Mouse (Mus musculus): ENCODE measurements around the gene Fbxl18. TPM values are rescaled to one million over a fixed set of nuclear protein-coding genes. Genes with fewer than 3 reads are reported as not detected.
A peak's percentile ranks its signal among the peaks of the same experiment; 100 is the strongest.

The Fbxl18 gene
- polyA plus RNA-seq, 1 experiment from 2014 or later: 5.8 TPM

DNA sequence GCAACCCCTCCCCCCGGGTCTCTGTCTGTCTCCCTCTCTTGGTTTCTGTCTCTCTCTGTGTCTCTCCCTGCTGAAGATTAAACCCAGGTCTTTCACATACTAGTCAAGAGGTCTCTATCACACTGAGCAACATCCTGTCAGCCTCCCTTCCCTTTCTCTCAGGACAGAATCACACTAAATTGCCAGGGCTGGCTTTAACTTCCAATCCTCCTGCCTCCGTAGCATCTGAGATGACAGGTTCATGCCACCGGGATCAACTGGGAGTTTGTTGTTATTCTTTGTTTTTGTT, 31.7 kb upstream of the Fbxl18 start:
- H3K9ac ChIP-seq: peak overlapping the region; percentile 49; the same call in 1 of the 2 replicates
- H3K27ac ChIP-seq: peak overlapping the region; percentile 85
- no peaks in the 10 kb centered on the region for H3K27me3 ChIP-seq (replicated peaks)
- H3K9me3 ChIP-seq (replicated peaks): no peaks in the 10 kb centered on the region
- 42% methylated on average over 3 of the region's 3 CpGs for WGBS (ENCODE audit: insufficient replicate concordance)
- ATAC-seq: no peak
- no peaks in the 10 kb centered on the region for H3K36me3 ChIP-seq
- H3K4me3 ChIP-seq: no peak overlapping the region
- H3K4me1 ChIP-seq: peaks cover 94% of the 10 kb centered on the region
- peak overlapping the region; percentile 37 for H3K4me2 ChIP-seq

GRCm38 (mm10) chr5:142926204-142926939, 31.2 kb upstream of the Fbxl18 start:
- H3K4me1 ChIP-seq: peaks cover 94% of the 10 kb centered on the region
- H3K27me3 ChIP-seq (replicated peaks): no peaks in the 10 kb centered on the region
- peak; percentile 65 for ATAC-seq
- peak overlapping the region; percentile 85 for H3K27ac ChIP-seq
- H3K36me3 ChIP-seq: no peaks in the 10 kb centered on the region
- no peak overlapping the region; the same call in 1 of the 2 replicates for H3K4me3 ChIP-seq
- WGBS (ENCODE audit: insufficient replicate concordance): 14% methylated on average over 13 of the region's 13 CpGs
- peak overlapping the region; percentile 49 for H3K9ac ChIP-seq
- H3K4me2 ChIP-seq: peak overlapping the region; percentile 37
- no peaks in the 10 kb centered on the region for H3K9me3 ChIP-seq (replicated peaks)

- WGBS (ENCODE audit: insufficient replicate concordance): 59% methylated on average over 12 of the region's 12 CpGs
- peak overlapping the region; percentile 43; the same call in 1 of the 2 replicates for H3K9ac ChIP-seq
- H3K27ac ChIP-seq: peak overlapping the region; percentile 85
- no peak overlapping the region for H3K4me2 ChIP-seq
- peaks cover 96% of the 10 kb centered on the region for H3K4me1 ChIP-seq
- no peak overlapping the region for H3K4me3 ChIP-seq
- H3K27me3 ChIP-seq (replicated peaks): no peaks in the 10 kb centered on the region
- no peaks in the 10 kb centered on the region for H3K9me3 ChIP-seq (replicated peaks)
- no peak for ATAC-seq
- H3K36me3 ChIP-seq: no peaks in the 10 kb centered on the region
These were observed 29.2 kb upstream of the Fbxl18 start for GRCm38 (mm10) chr5:142924336-142924959.

- Histone ChIP-seq H3K27ac (no peak overlapping the region), H3K4me2 (no peak overlapping the region), H3K4me1 (peaks cover 96% of the 10 kb centered on the region), H3K9me3 (replicated peaks) (no peaks in the 10 kb centered on the region), H3K9ac (no peak overlapping the region), H3K36me3 (no peaks in the 10 kb centered on the region), H3K27me3 (replicated peaks) (no peaks in the 10 kb centered on the region), H3K4me3 (no peak overlapping the region)
- ATAC-seq: no peak
- 62% methylated on average over 3 of the region's 3 CpGs for WGBS (ENCODE audit: insufficient replicate concordance)
These were observed 28.6 kb upstream of the Fbxl18 start for GRCm38 (mm10) chr5:142923781-142924180.

DNA sequence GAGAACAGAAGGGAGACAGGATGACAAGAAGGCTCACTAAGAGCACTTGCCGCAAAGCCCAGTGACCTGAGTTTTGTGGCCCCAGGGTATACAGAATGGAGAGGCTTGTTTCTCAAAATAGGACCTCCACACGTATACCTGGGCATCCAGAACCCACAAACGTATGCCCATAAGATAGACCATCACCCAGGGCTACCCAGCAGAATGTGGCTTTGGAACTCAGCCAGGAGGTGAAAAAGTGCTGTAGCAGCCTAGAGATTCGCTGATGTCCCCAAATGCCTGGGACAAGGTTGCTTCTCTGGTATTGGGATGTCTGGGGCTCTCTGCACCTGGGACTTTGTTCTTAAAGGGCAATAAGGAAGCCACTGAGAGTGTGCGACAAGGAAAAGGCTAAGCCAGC, 27.0 kb upstream of the Fbxl18 start:
- WGBS (ENCODE audit: insufficient replicate concordance): 80% methylated on average over 5 of the region's 5 CpGs
- no peak for ATAC-seq
- no peak overlapping the region for H3K4me3 ChIP-seq
- no peaks in the 10 kb centered on the region for H3K36me3 ChIP-seq
- H3K9ac ChIP-seq: peak overlapping the region; percentile 69; the same call in 1 of the 2 replicates
- peaks cover 81% of the 10 kb centered on the region for H3K4me1 ChIP-seq
- H3K27me3 ChIP-seq (replicated peaks): no peaks in the 10 kb centered on the region
- H3K4me2 ChIP-seq: peak overlapping the region; percentile 71; the same call in 1 of the 2 replicates
- peak overlapping the region; percentile 99 for H3K27ac ChIP-seq
- no peaks in the 10 kb centered on the region for H3K9me3 ChIP-seq (replicated peaks)

DNA sequence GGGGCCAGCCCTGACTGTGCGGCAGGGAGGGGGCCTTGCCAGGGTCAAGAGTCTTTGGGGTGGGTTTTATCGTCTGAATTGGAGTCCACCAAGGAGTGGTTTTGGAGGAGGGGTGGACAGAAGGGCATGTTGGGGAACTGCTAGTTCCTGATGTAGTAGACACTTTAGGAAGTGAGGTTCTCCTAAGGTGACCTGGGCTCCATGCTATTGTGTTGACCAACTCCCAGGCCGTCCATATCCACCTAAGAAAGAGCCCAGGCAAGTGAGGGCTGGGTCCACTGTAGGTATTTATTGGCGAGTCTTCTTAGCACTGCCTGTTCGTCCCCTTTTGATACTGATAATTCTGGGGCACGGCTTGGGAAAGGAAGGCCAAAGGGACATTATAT, 25.8 kb upstream of the Fbxl18 start:
- Histone ChIP-seq H3K27ac (peak overlapping the region; percentile 99), H3K9me3 (replicated peaks) (no peaks in the 10 kb centered on the region), H3K27me3 (replicated peaks) (no peaks in the 10 kb centered on the region), H3K36me3 (no peaks in the 10 kb centered on the region), H3K4me3 (peak overlapping the region; percentile 26), H3K4me2 (peak overlapping the region; percentile 71), H3K4me1 (peaks cover 70% of the 10 kb centered on the region), H3K9ac (peak overlapping the region; percentile 69)
- peak; percentile 10 for ATAC-seq
- 20% methylated on average over 6 of the region's 6 CpGs for WGBS (ENCODE audit: insufficient replicate concordance)

- H3K4me1 ChIP-seq: peaks cover 64% of the 10 kb centered on the region
- WGBS (ENCODE audit: insufficient replicate concordance): 12% methylated on average over 8 of the region's 8 CpGs
- peak; percentile 100 for ATAC-seq
- peak overlapping the region; percentile 99 for H3K27ac ChIP-seq
- H3K27me3 ChIP-seq (replicated peaks): no peaks in the 10 kb centered on the region
- peak overlapping the region; percentile 69 for H3K9ac ChIP-seq
- H3K4me3 ChIP-seq: peak overlapping the region; percentile 26
- no peaks in the 10 kb centered on the region for H3K36me3 ChIP-seq
- H3K4me2 ChIP-seq: peak overlapping the region; percentile 71
- no peaks in the 10 kb centered on the region for H3K9me3 ChIP-seq (replicated peaks)
These were observed 25.3 kb upstream of the Fbxl18 start for GRCm38 (mm10) chr5:142920311-142921073.

DNA sequence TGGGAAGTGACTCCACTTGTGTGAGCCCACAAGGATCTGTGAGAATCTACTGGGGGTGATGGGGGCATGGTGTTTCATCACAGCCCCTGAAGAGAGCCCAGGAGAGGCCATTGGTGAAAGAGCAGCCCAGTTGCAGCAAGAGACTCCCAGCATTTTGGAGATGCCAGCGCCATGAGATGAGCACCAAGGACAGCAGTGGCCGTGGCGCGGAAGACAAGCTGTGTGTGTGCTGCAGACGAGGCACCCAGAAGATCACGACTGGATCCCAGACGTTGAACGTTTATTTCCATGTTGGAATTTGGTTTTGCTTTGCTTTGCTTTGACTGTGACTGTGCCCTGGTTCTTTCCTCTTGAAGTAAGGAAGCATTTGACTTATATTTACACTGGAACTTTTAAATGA, 22.2 kb upstream of the Fbxl18 start:
- Histone ChIP-seq H3K9me3 (replicated peaks) (no peaks in the 10 kb centered on the region), H3K4me1 (peaks cover 51% of the 10 kb centered on the region), H3K27ac (no peak overlapping the region), H3K9ac (no peak overlapping the region), H3K4me2 (no peak overlapping the region), H3K4me3 (no peak overlapping the region), H3K36me3 (no peaks in the 10 kb centered on the region), H3K27me3 (replicated peaks) (no peaks in the 10 kb centered on the region)
- ATAC-seq: no peak
- 86% methylated on average over 8 of the region's 8 CpGs for WGBS (ENCODE audit: insufficient replicate concordance)

- Histone ChIP-seq H3K4me2 (no peak overlapping the region), H3K4me3 (no peak overlapping the region), H3K9ac (no peak overlapping the region), H3K27ac (no peak overlapping the region), H3K9me3 (replicated peaks) (no peaks in the 10 kb centered on the region), H3K36me3 (no peaks in the 10 kb centered on the region), H3K27me3 (replicated peaks) (no peaks in the 10 kb centered on the region), H3K4me1 (peaks cover 51% of the 10 kb centered on the region)
- ATAC-seq: no peak
- WGBS (ENCODE audit: insufficient replicate concordance): 73% methylated on average over 7 of the region's 7 CpGs
These were observed 21.4 kb upstream of the Fbxl18 start for GRCm38 (mm10) chr5:142916593-142916992.

- Histone ChIP-seq H3K9ac (no peak overlapping the region), H3K27me3 (replicated peaks) (no peaks in the 10 kb centered on the region), H3K9me3 (replicated peaks) (no peaks in the 10 kb centered on the region), H3K27ac (peak overlapping the region; percentile 10; the same call in 1 of the 2 replicates), H3K4me3 (no peak overlapping the region), H3K36me3 (no peaks in the 10 kb centered on the region), H3K4me1 (peaks cover 46% of the 10 kb centered on the region), H3K4me2 (no peak overlapping the region)
- 76% methylated on average over 11 of the region's 11 CpGs for WGBS (ENCODE audit: insufficient replicate concordance)
- ATAC-seq: no peak
These were observed 20.0 kb upstream of the Fbxl18 start for GRCm38 (mm10) chr5:142915231-142915630.

GRCm38 (mm10) chr5:142912739-142913138, 17.5 kb upstream of the Fbxl18 start:
- H3K36me3 ChIP-seq: no peaks in the 10 kb centered on the region
- no peaks in the 10 kb centered on the region for H3K27me3 ChIP-seq (replicated peaks)
- ATAC-seq: no peak
- peak overlapping the region; percentile 43 for H3K27ac ChIP-seq
- H3K4me2 ChIP-seq: no peak overlapping the region
- H3K4me1 ChIP-seq: peaks cover 57% of the 10 kb centered on the region
- no peak overlapping the region for H3K9ac ChIP-seq
- no peak overlapping the region for H3K4me3 ChIP-seq
- H3K9me3 ChIP-seq (replicated peaks): no peaks in the 10 kb centered on the region
- WGBS (ENCODE audit: insufficient replicate concordance): 52% methylated on average over 4 of the region's 4 CpGs

DNA sequence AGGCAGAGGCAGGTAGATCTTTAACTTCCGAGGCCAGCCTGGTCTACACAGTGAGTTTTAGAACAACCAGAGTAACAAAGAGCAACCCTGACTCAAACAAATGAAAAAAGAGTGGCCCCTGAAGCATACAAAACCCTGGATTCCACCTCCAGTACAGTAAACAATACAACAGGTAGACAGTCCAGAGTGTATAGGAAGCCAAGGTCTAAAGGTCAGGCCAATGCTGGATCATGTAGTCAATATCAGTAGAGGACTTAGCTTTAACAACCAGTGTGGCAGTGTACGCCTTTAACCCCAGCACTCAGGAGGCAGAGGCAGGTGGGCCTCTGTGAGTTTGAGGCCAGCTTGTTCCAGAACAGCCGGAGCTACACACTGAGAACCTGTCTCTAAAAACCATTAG, 17.1 kb upstream of the Fbxl18 start:
- no peaks in the 10 kb centered on the region for H3K27me3 ChIP-seq (replicated peaks)
- no peak for ATAC-seq
- H3K4me2 ChIP-seq: no peak overlapping the region
- 75% methylated on average over 3 of the region's 3 CpGs for WGBS (ENCODE audit: insufficient replicate concordance)
- H3K4me3 ChIP-seq: no peak overlapping the region
- H3K9me3 ChIP-seq (replicated peaks): no peaks in the 10 kb centered on the region
- no peaks in the 10 kb centered on the region for H3K36me3 ChIP-seq
- no peak overlapping the region for H3K9ac ChIP-seq
- H3K4me1 ChIP-seq: peaks cover 62% of the 10 kb centered on the region
- peak overlapping the region; percentile 43 for H3K27ac ChIP-seq
